Mouse (Mus musculus): Measurements from ENCODE around the gene Ndufaf7. TPM values are rescaled to one million over a fixed set of nuclear protein-coding genes. Genes with fewer than 3 reads are reported as not detected.

The Ndufaf7 gene
- polyA plus RNA-seq, 1 experiment from 2014 or later = 62.1 TPM

Other genes with a start within 250 kb of the Ndufaf7 start
- 12.5 and 14.2 TPM in 2 replicates for gene Strn, start 199.9 kb upstream of the Ndufaf7 start, polyA plus RNA-seq (2014; fragmentation: Nextera tagmentation; extraction: Ambion mirVana)
- gene Heatr5b, start 101.8 kb upstream of the Ndufaf7 start, polyA plus RNA-seq (2014; fragmentation: Nextera tagmentation; extraction: Ambion mirVana) = 16.9 and 18.7 TPM in 2 replicates
- 31.8 and 32.5 TPM in 2 replicates for gene Gpatch11, start 101.6 kb upstream of the Ndufaf7 start, polyA plus RNA-seq (2014; fragmentation: Nextera tagmentation; extraction: Ambion mirVana)
- gene Eif2ak2, start 54.6 kb upstream of the Ndufaf7 start, polyA plus RNA-seq (2014; fragmentation: Nextera tagmentation; extraction: Ambion mirVana) = 6.4 and 9.5 TPM in 2 replicates
- 0.27 and 0.33 TPM in 2 replicates for gene Sult6b1, start 30.1 kb upstream of the Ndufaf7 start, polyA plus RNA-seq (2014; fragmentation: Nextera tagmentation; extraction: Ambion mirVana)
- 77.6 and 81.6 TPM in 2 replicates for gene Cebpzos, start 20.6 kb upstream of the Ndufaf7 start, polyA plus RNA-seq (2014; fragmentation: Nextera tagmentation; extraction: Ambion mirVana)
- gene Cebpz, start 70 bp upstream of the Ndufaf7 start, polyA plus RNA-seq (2014; fragmentation: Nextera tagmentation; extraction: Ambion mirVana) = 36.0 and 41.3 TPM in 2 replicates
- 28.3 and 32.8 TPM in 2 replicates for gene Prkd3, start 83.7 kb downstream of the Ndufaf7 start, polyA plus RNA-seq (2014; fragmentation: Nextera tagmentation; extraction: Ambion mirVana)
- gene Qpct, start 114.8 kb downstream of the Ndufaf7 start, polyA plus RNA-seq (2014; fragmentation: Nextera tagmentation; extraction: Ambion mirVana) = 37.4 and 42.5 TPM in 2 replicates

Data from heart, embryonic 11.5 days (tissue).